Mouse (Mus musculus) kidney, postnatal 36 days (tissue): ENCODE data around the gene Gm3298.
"Not testable (repeated sequence)": the region's sequence is repeated elsewhere in the genome, so short reads cannot be mapped to it uniquely, and the experiment has no call there.

Experiments used
- DNase-seq, 2 experiments: peaks; one replicate each; pipeline ENCODE4 v3.0.0; 2021 to 2022; ENCODE audit warnings: mixed read lengths in 2 of 2

The Gm3298 gene

DNA sequence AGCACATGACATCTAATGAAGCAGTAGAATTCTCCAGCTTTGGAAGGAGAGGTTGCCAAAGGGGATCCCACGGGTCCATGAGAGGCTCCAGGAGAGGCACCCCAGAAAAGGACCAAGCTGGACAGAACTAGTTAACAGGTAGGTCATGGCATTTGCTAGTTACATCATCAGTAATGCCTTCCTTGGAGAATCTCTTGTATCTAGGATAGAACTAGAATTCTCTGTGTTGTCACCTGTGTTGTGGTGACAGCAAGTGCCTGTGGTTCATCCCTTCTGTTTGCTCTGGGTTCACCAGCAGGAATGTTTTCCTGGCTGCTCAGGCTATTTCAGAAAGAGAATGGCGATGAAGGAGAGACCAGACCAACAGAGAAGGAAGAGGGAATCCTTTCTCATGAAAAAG lies at the start of gene Gm3298:
TSS of gene Gm3298 (plus strand) at position 301 of the 400 bp plus-strand sequence.
- not testable (repeated sequence) for DNase-seq

DNA sequence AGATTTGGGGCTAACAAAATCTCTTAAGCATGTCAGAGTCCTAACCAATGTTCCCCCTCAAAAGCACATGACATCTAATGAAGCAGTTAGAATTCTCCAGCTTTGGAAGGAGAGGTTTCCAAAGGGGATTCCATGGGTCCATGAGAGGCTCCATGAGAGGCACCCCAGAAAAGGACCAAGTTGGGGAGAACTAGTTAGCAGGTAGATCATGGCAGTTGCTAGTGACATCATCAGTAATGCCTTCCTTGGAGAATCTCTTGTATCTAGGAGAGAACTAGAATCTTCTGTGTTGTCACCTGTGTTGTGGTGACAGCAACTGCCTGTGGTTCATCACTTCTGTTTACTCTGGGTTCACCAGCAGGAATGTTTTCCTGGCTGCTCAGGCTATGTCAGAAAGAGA lies 32.1 kb upstream of the Gm3298 start, which contains the start of gene Gm8297:
TSS of gene Gm8297 (plus strand) at position 301 of the 400 bp plus-strand sequence.
- DNase-seq, result not testable (repeated sequence)

- not testable (repeated sequence) for DNase-seq
Observed at GRCm38 (mm10) chr14:5050329-5050728, 34.6 kb downstream of the Gm3298 start, which contains the start of gene 4930555G01Rik. 4930555G01Rik (plus strand) TSS chr14:5050629.
